Mouse (Mus musculus): Measurements from ENCODE around the gene Col27a1. TPM values are rescaled to one million over a fixed set of nuclear protein-coding genes. Genes with fewer than 3 reads are reported as not detected.

Gene Col27a1
- polyA plus RNA-seq (2012; rRNA removed), result 5.5 and 6.0 TPM in 2 replicates

GRCm38 (mm10) chr4:63213907-63214621 lies at the start of gene Col27a1:
Gene Col27a1, plus strand, starts transcription at chr4:63214004.
- 1% methylated on average over 61 of the region's 61 CpGs for WGBS
- DNase-seq (ENCODE audit: low read depth, low spot score), result no peak

- DNase-seq (ENCODE audit: low read depth, low spot score), result no peak
- 77% methylated on average over 4 of the region's 4 CpGs for WGBS
These were observed 48.2 kb upstream of the Col27a1 start for GRCm38 (mm10) chr4:63165636-63166035.

GRCm38 (mm10) chr4:63166323-63166722 lies 47.5 kb upstream of the Col27a1 start:
- no peak for DNase-seq (ENCODE audit: low read depth, low spot score)
- 56% methylated on average over 5 of the region's 5 CpGs for WGBS

GRCm38 (mm10) chr4:63170061-63170460 lies 43.7 kb upstream of the Col27a1 start:
- no peak for DNase-seq (ENCODE audit: low read depth, low spot score)

GRCm38 (mm10) chr4:63171122-63171521 lies 42.7 kb upstream of the Col27a1 start:
- no peak for DNase-seq (ENCODE audit: low read depth, low spot score)
- WGBS, result 29% methylated on average over 24 of the region's 24 CpGs

More at GRCm38 (mm10) chr4:63170061-63170460, 43.7 kb upstream of the Col27a1 start:
- 55% methylated on average over 4 of the region's 4 CpGs for WGBS

GRCm38 (mm10) chr4:63171969-63172685 lies 41.7 kb upstream of the Col27a1 start, which contains the start of gene Kif12:
Gene Kif12, minus strand, starts transcription at chr4:63172131.
- WGBS, result 27% methylated on average over 4 of the region's 4 CpGs
- DNase-seq (ENCODE audit: low read depth, low spot score), result peak; percentile 38

- 20% methylated on average over 5 of the region's 5 CpGs for WGBS
- no peak for DNase-seq (ENCODE audit: low read depth, low spot score)
These were observed 32.2 kb upstream of the Col27a1 start for GRCm38 (mm10) chr4:63181556-63181955.

GRCm38 (mm10) chr4:63186281-63186870 lies 27.4 kb upstream of the Col27a1 start:
- 31% methylated on average over 21 of the region's 21 CpGs for WGBS
- DNase-seq (ENCODE audit: low read depth, low spot score), result no peak

- 65% methylated on average over 5 of the region's 5 CpGs for WGBS
- DNase-seq (ENCODE audit: low read depth, low spot score), result no peak
These were observed 22.2 kb upstream of the Col27a1 start for GRCm38 (mm10) chr4:63191641-63192040.

GRCm38 (mm10) chr4:63194366-63194765 lies 19.4 kb upstream of the Col27a1 start:
- DNase-seq (ENCODE audit: low read depth, low spot score), result no peak
- 82% methylated on average over 2 of the region's 2 CpGs for whole genome bisulfite sequencing

GRCm38 (mm10) chr4:63199366-63199765 lies 14.4 kb upstream of the Col27a1 start:
- no peak for DNase-seq (ENCODE audit: low read depth, low spot score)
- 84% methylated on average over 5 of the region's 5 CpGs for WGBS

GRCm38 (mm10) chr4:63203874-63204273 lies 9.9 kb upstream of the Col27a1 start:
- WGBS, result 87% methylated on average over 7 of the region's 7 CpGs
- no peak for DNase-seq (ENCODE audit: low read depth, low spot score)

- 60% methylated on average over 7 of the region's 7 CpGs for WGBS
- no peak for DNase-seq (ENCODE audit: low read depth, low spot score)
These were observed 8.2 kb upstream of the Col27a1 start for GRCm38 (mm10) chr4:63205583-63205982.

- peak; percentile 16 for DNase-seq (ENCODE audit: low read depth, low spot score)
- WGBS, result under 1% methylated on average over 71 of the region's 71 CpGs
These were observed 1.6 kb downstream of the Col27a1 start for GRCm38 (mm10) chr4:63215185-63215992.

GRCm38 (mm10) chr4:63215993-63216531 lies 2.3 kb downstream of the Col27a1 start:
- 7% methylated on average over 24 of the region's 24 CpGs for WGBS
- DNase-seq (ENCODE audit: low read depth, low spot score), result no peak

GRCm38 (mm10) chr4:63216566-63216965 lies 2.8 kb downstream of the Col27a1 start:
- 46% methylated on average over 9 of the region's 9 CpGs for WGBS
- DNase-seq (ENCODE audit: low read depth, low spot score), result no peak

- WGBS, result 38% methylated on average over 6 of the region's 6 CpGs
These were observed 3.7 kb downstream of the Col27a1 start for GRCm38 (mm10) chr4:63217513-63217912.

GRCm38 (mm10) chr4:63219059-63219458 lies 5.3 kb downstream of the Col27a1 start:
- 90% methylated on average over 3 of the region's 3 CpGs for WGBS
- no peak for DNase-seq (ENCODE audit: low read depth, low spot score)

More at GRCm38 (mm10) chr4:63217513-63217912, 3.7 kb downstream of the Col27a1 start:
- DNase-seq (ENCODE audit: low read depth, low spot score), result no peak

- WGBS, result 81% methylated on average over 6 of the region's 6 CpGs
- no peak for DNase-seq (ENCODE audit: low read depth, low spot score)
These were observed 5.8 kb downstream of the Col27a1 start for GRCm38 (mm10) chr4:63219635-63220034.

Measured in large intestine, adult 2 months (tissue).